Mouse (Mus musculus): ENCODE results near the gene Fam110c.

The Fam110c gene

GRCm38 (mm10) chr12:31101821-31102220 lies 28.2 kb downstream of the Fam110c start:
- DNase-seq (ENCODE audit: low spot score) = no peak

GRCm38 (mm10) chr12:31116005-31116466 lies 42.4 kb downstream of the Fam110c start:
- DNase-seq (ENCODE audit: low spot score) = peak; percentile 67

- DNase-seq (ENCODE audit: low spot score) = no peak
Observed at GRCm38 (mm10) chr12:31120535-31120934, 46.9 kb downstream of the Fam110c start.

DNA sequence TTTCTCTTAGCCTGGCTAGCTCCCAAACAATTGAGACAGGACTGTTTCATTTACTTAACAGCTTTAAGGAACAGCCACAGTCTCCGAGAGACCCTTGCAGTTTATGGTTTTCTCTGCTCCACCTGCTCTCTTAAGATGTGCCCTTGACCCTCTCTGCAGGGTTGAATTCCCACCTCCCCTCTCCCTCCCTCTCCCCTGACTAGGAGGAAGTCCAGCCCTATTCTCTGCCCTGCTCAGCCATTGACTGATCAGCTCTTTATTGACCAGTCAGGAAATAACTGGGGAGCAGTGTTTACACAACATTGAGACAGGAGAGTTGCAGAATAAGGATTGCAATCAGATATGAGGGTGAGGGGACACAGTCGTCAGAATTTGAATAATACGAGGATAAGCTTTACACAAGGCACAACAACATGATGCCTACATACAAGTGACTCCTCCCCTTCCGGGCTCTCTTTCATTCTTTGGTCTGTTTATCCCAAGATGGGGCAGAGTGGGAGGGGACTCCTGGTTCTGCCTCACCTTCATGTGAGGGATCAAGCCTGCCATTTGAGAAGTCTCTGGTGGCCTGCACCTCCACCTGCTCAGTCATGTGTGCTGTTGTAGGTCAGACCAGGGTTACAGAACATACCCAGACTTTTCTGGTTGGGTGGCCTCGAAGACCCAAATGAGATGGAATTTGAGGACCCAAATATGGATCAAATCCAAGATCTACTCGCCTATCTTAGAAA lies 49.4 kb downstream of the Fam110c start:
- no peak for DNase-seq (ENCODE audit: low spot score)

- no peak for DNase-seq (ENCODE audit: low spot score)
Observed at GRCm38 (mm10) chr12:31126071-31126470, 52.4 kb downstream of the Fam110c start.

- DNase-seq (ENCODE audit: low spot score) = no peak
Observed at GRCm38 (mm10) chr12:31129548-31129947, 55.9 kb downstream of the Fam110c start.

Measured in urinary bladder, postnatal 25 days (tissue).